Mouse (Mus musculus) limb, embryonic 10.5 days (tissue): Measurements from ENCODE around the gene Ptcd2. TPM values are rescaled to one million over a fixed set of nuclear protein-coding genes. Genes with fewer than 3 reads are reported as not detected.

Source experiments
- DNase-seq: peaks from one replicate; pipeline ENCODE4 v3.0.0-alpha.2; 2017; ENCODE audit warnings: low spot score
- H3K27ac ChIP-seq: fragments of 300-500 bp; sonication (generic); 2 replicates; pipeline ENCODE4 v1.5.1; 2016; ENCODE audit warnings: mild to moderate bottlenecking
- H3K27me3 ChIP-seq: fragments of 300-500 bp; sonication (generic); 2 replicates; pipeline ENCODE4 v1.6.1; 2016; ENCODE audit warnings: low read depth, mild to moderate bottlenecking; ENCODE audit not compliant: poor library complexity, severe bottlenecking
- H3K36me3 ChIP-seq: fragments of 300-500 bp; sonication (generic); 2 replicates; pipeline ENCODE4 v1.6.1; 2016; ENCODE audit warnings: mild to moderate bottlenecking, moderate library complexity
- H3K4me1 ChIP-seq: fragments of 300-500 bp; sonication (generic); 2 replicates; pipeline ENCODE4 v1.6.1; 2016
- H3K4me3 ChIP-seq: fragments of 300-500 bp; sonication (generic); 2 replicates; pipeline ENCODE4 v1.5.1; 2016; ENCODE audit warnings: mild to moderate bottlenecking, moderate library complexity
- H3K9me3 ChIP-seq: fragments of 300-500 bp; sonication (generic); replicated peaks from 2 replicates; pipeline ENCODE4 v1.6.1; 2016; ENCODE audit warnings: mild to moderate bottlenecking
- WGBS: fragments of 180-500 bp; shearing (Covaris S2); methylation state at CpG from one replicate; pipeline ENCODE4 v1.1.7; 2016; 5-methylcytosine and 5-hydroxymethylcytosine counted together
- polyA plus RNA-seq: library from polyadenylated mRNA; unstranded; fragments of >200 nt; fragmentation: Nextera tagmentation; extraction: Ambion mirVana; gene quantifications from 2 replicates; pipeline ENCODE4 v1.2.1, GENCODE M21; 2016

Gene Ptcd2
- polyA plus RNA-seq, 1 experiment from 2014 or later, result 57.3 TPM

- DNase-seq, result no peak
- Histone ChIP-seq H3K4me3 (no peak overlapping the region), H3K9me3 (no peaks in the 10 kb centered on the region), H3K27me3 (no peaks in the 10 kb centered on the region), H3K36me3 (peaks cover 28% of the 10 kb centered on the region), H3K27ac (no peak overlapping the region), H3K4me1 (peaks cover 21% of the 10 kb centered on the region)
- 84% methylated on average over 7 of the region's 7 CpGs for WGBS
Observed at GRCm38 (mm10) chr13:99373684-99374083, 29.2 kb upstream of the Ptcd2 start.

- Histone ChIP-seq H3K27me3 (no peaks in the 10 kb centered on the region), H3K4me3 (no peak overlapping the region), H3K9me3 (no peaks in the 10 kb centered on the region), H3K4me1 (peaks cover 21% of the 10 kb centered on the region), H3K27ac (no peak overlapping the region), H3K36me3 (peaks cover 45% of the 10 kb centered on the region)
- DNase-seq, result no peak
- 99% methylated on average over 5 of the region's 5 CpGs for WGBS
Observed at GRCm38 (mm10) chr13:99371285-99371684, 26.8 kb upstream of the Ptcd2 start.

GRCm38 (mm10) chr13:99369103-99369502, 24.6 kb upstream of the Ptcd2 start:
- Histone ChIP-seq H3K36me3 (peaks cover 65% of the 10 kb centered on the region), H3K27ac (no peak overlapping the region), H3K27me3 (no peaks in the 10 kb centered on the region), H3K9me3 (no peaks in the 10 kb centered on the region), H3K4me3 (no peak overlapping the region), H3K4me1 (peaks cover 11% of the 10 kb centered on the region)
- WGBS, result 82% methylated on average over 12 of the region's 12 CpGs
- DNase-seq, result no peak

- no peak for DNase-seq
- Histone ChIP-seq H3K27me3 (no peaks in the 10 kb centered on the region), H3K27ac (no peak overlapping the region), H3K4me1 (no peaks in the 10 kb centered on the region), H3K9me3 (no peaks in the 10 kb centered on the region), H3K36me3 (peaks cover 80% of the 10 kb centered on the region), H3K4me3 (no peak overlapping the region)
- 93% methylated on average over 12 of the region's 12 CpGs for WGBS
Observed at GRCm38 (mm10) chr13:99367554-99368174, 23.2 kb upstream of the Ptcd2 start.

GRCm38 (mm10) chr13:99366422-99367175, 22.1 kb upstream of the Ptcd2 start:
- no peaks in the 10 kb centered on the region for H3K4me1 ChIP-seq
- H3K4me3 ChIP-seq, result no peak overlapping the region
- peaks cover 84% of the 10 kb centered on the region for H3K36me3 ChIP-seq
- DNase-seq, result no peak
- 94% methylated on average over 5 of the region's 5 CpGs for WGBS
- no peak overlapping the region for H3K27ac ChIP-seq
- no peaks in the 10 kb centered on the region for H3K27me3 ChIP-seq
- H3K9me3 ChIP-seq, result no peaks in the 10 kb centered on the region

GRCm38 (mm10) chr13:99363866-99364265, 19.4 kb upstream of the Ptcd2 start:
- Histone ChIP-seq H3K36me3 (peaks cover 86% of the 10 kb centered on the region), H3K27ac (no peak overlapping the region)

GRCm38 (mm10) chr13:99358921-99359320, 14.4 kb upstream of the Ptcd2 start:
- no peaks in the 10 kb centered on the region for H3K27me3 ChIP-seq
- DNase-seq, result no peak
- H3K36me3 ChIP-seq, result peaks cover 69% of the 10 kb centered on the region
- H3K27ac ChIP-seq, result no peak overlapping the region
- peaks cover 8% of the 10 kb centered on the region; the same call in 1 of the 2 replicates for H3K4me1 ChIP-seq
- H3K9me3 ChIP-seq, result no peaks in the 10 kb centered on the region
- 87% methylated on average over 14 of the region's 14 CpGs for WGBS
- H3K4me3 ChIP-seq, result no peak overlapping the region

More at GRCm38 (mm10) chr13:99363866-99364265, 19.4 kb upstream of the Ptcd2 start:
- DNase-seq, result no peak
- Histone ChIP-seq H3K9me3 (no peaks in the 10 kb centered on the region), H3K27me3 (no peaks in the 10 kb centered on the region), H3K4me1 (no peaks in the 10 kb centered on the region), H3K4me3 (no peak overlapping the region)
- WGBS, result 77% methylated on average over 4 of the region's 4 CpGs

GRCm38 (mm10) chr13:99356428-99357265, 12.1 kb upstream of the Ptcd2 start:
- WGBS, result 42% methylated on average over 9 of the region's 9 CpGs
- H3K4me3 ChIP-seq, result no peak overlapping the region
- H3K36me3 ChIP-seq, result peaks cover 50% of the 10 kb centered on the region
- no peaks in the 10 kb centered on the region for H3K9me3 ChIP-seq
- H3K27ac ChIP-seq, result no peak overlapping the region
- H3K27me3 ChIP-seq, result no peaks in the 10 kb centered on the region
- DNase-seq, result no peak
- H3K4me1 ChIP-seq, result peaks cover 14% of the 10 kb centered on the region; the same call in 1 of the 2 replicates

GRCm38 (mm10) chr13:99355861-99356260, 11.4 kb upstream of the Ptcd2 start:
- no peak for DNase-seq
- Histone ChIP-seq H3K27ac (no peak overlapping the region), H3K4me3 (no peak overlapping the region), H3K9me3 (no peaks in the 10 kb centered on the region), H3K27me3 (no peaks in the 10 kb centered on the region), H3K4me1 (peaks cover 16% of the 10 kb centered on the region), H3K36me3 (peaks cover 50% of the 10 kb centered on the region)
- 59% methylated on average over 7 of the region's 7 CpGs for WGBS

- Histone ChIP-seq H3K36me3 (peaks cover 54% of the 10 kb centered on the region), H3K27me3 (no peaks in the 10 kb centered on the region), H3K4me3 (no peak overlapping the region), H3K9me3 (no peaks in the 10 kb centered on the region), H3K27ac (peak overlapping the region; percentile 34; the same call in 1 of the 2 replicates), H3K4me1 (peaks cover 17% of the 10 kb centered on the region)
- no peak for DNase-seq
- 87% methylated on average over 6 of the region's 6 CpGs for WGBS
Observed at GRCm38 (mm10) chr13:99355072-99355471, 10.6 kb upstream of the Ptcd2 start.

- no peak for DNase-seq
- Histone ChIP-seq H3K9me3 (no peaks in the 10 kb centered on the region), H3K27me3 (no peaks in the 10 kb centered on the region), H3K4me3 (peak overlapping the region; percentile 52), H3K36me3 (peaks cover 59% of the 10 kb centered on the region), H3K4me1 (peaks cover 17% of the 10 kb centered on the region), H3K27ac (peak overlapping the region; percentile 86)
- WGBS, result 27% methylated on average over 7 of the region's 7 CpGs
Observed at GRCm38 (mm10) chr13:99353490-99353851, 9.0 kb upstream of the Ptcd2 start.

GRCm38 (mm10) chr13:99352758-99353489, 8.4 kb upstream of the Ptcd2 start:
- Histone ChIP-seq H3K27ac (peak overlapping the region; percentile 86), H3K4me1 (peaks cover 17% of the 10 kb centered on the region), H3K27me3 (no peaks in the 10 kb centered on the region), H3K4me3 (peak overlapping the region; percentile 52), H3K36me3 (peaks cover 59% of the 10 kb centered on the region), H3K9me3 (no peaks in the 10 kb centered on the region)
- peak; percentile 92 for DNase-seq
- 12% methylated on average over 28 of the region's 28 CpGs for WGBS
